Mouse (Mus musculus) midbrain, embryonic 10.5 days (tissue): ENCODE measurements around the gene Hist1h4h. TPM values are rescaled to one million over a fixed set of nuclear protein-coding genes. Genes with fewer than 3 reads are reported as not detected.
A peak's percentile ranks its signal among the peaks of the same experiment; 100 is the strongest.

Source experiments
- DNase-seq: peaks from one replicate; pipeline ENCODE4 v3.0.0-alpha.2; 2017; ENCODE audit warnings: low spot score
- H3K27ac ChIP-seq: fragments of 300-500 bp; sonication (generic); replicated peaks from 2 replicates; pipeline ENCODE4 v1.5.1; 2016; ENCODE audit warnings: mild to moderate bottlenecking
- H3K27me3 ChIP-seq: fragments of 300-500 bp; sonication (generic); 2 replicates; pipeline ENCODE4 v1.6.1; 2016; ENCODE audit warnings: low read depth, mild to moderate bottlenecking; ENCODE audit not compliant: poor library complexity, severe bottlenecking
- H3K36me3 ChIP-seq: fragments of 300-500 bp; sonication (generic); 2 replicates; pipeline ENCODE4 v1.6.1; 2016; ENCODE audit warnings: mild to moderate bottlenecking, moderate library complexity
- H3K4me1 ChIP-seq: fragments of 300-500 bp; sonication (generic); 2 replicates; pipeline ENCODE4 v1.6.1; 2016
- H3K4me3 ChIP-seq: fragments of 300-500 bp; sonication (generic); 2 replicates; pipeline ENCODE4 v1.5.1; 2016; ENCODE audit warnings: mild to moderate bottlenecking, moderate library complexity
- H3K9me3 ChIP-seq: fragments of 300-500 bp; sonication (generic); replicated peaks from 2 replicates; pipeline ENCODE4 v1.6.1; 2016; ENCODE audit warnings: mild to moderate bottlenecking
- WGBS: fragments of 180-500 bp; shearing (Covaris S2); methylation state at CpG from one replicate; pipeline ENCODE4 v1.1.7; 2016; 5-methylcytosine and 5-hydroxymethylcytosine counted together
- polyA plus RNA-seq: library from polyadenylated mRNA; unstranded; fragments of >200 nt; fragmentation: Nextera tagmentation; extraction: Ambion mirVana; gene quantifications from 2 replicates; pipeline ENCODE4 v1.2.1, GENCODE M21; 2016

The Hist1h4h gene
- polyA plus RNA-seq, result 2.0 and 4.1 TPM in 2 replicates

DNA sequence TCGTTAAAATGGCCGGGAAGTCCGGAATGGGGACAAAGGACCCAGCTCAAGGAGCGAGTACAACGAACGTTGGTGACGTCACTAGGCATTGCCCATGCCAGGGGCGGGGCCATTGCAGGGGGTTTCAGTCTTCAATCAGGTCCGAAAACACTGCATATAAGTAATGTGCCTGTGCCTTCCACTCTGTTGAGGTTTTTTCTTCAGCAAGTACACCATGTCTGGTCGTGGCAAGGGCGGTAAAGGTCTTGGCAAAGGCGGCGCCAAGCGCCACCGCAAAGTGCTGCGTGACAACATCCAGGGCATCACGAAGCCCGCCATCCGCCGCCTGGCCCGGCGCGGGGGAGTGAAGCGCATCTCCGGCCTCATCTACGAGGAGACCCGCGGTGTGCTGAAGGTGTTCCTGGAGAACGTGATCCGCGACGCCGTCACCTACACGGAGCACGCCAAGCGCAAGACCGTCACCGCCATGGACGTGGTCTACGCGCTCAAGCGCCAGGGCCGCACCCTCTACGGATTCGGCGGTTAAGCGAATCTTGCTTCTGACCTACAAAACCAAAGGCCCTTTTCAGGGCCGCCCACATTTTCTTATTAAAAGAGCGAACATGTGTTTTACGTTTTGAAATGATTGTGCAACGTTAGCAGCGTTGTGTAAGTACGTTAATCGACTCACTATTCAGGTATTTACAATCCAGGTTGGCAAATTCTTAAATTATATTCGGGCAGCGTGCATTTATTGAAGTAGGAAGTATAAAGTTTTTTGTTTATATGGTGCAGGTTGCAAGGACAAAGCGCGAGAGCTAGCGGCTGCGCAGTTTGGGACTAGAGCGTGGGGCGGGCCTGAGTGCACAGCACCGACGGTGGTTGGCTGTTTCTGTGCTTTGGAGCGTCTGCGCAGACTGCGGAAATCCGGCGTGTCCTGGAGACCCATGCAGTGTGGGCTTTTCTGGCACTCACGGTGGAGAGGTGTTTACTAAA lies at the start of gene Hist1h4h:
TSS of gene Hist1h4h (plus strand) at position 150 of the 975 bp plus-strand sequence.
- peak within 1 kb of the TSS; percentile 97 for H3K27ac ChIP-seq
- H3K4me3 ChIP-seq, result peak within 1 kb of the TSS; percentile 65
- H3K9me3 ChIP-seq, result no peaks in the 10 kb centered on the region
- H3K27me3 ChIP-seq, result no peaks in the 10 kb centered on the region
- DNase-seq, result peak; percentile 96
- WGBS, result under 1% methylated on average over 64 of the region's 70 CpGs
- H3K36me3 ChIP-seq, result no peaks in the 10 kb centered on the region
- peaks cover 45% of the 10 kb centered on the region for H3K4me1 ChIP-seq

DNA sequence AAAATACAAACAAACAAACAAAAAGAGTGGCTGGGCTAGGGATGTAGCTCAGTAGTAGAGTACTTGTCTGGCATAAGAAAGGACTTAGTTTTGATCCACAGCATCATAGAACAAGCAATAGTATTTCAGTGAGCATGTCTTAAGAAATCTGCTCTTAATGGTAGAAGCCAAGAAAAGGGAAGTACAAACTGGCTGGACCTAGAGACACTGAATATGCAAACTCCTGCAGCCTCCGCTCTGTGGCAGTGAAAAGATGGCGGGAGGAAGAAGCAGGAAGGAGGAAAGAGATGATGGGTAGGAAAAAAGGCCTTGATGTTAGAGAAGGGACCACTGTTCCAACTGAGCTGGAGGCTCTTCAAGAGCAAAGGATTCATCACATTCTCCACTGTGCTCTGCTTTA lies 47.7 kb upstream of the Hist1h4h start:
- Histone ChIP-seq H3K4me1 (peaks cover 5% of the 10 kb centered on the region), H3K27ac (no peak overlapping the region), H3K36me3 (no peaks in the 10 kb centered on the region), H3K9me3 (no peaks in the 10 kb centered on the region), H3K27me3 (peaks cover 13% of the 10 kb centered on the region; the same call in 1 of the 2 replicates), H3K4me3 (no peak overlapping the region)
- WGBS, result 79% methylated on average over 2 of the region's 2 CpGs
- no peak for DNase-seq

DNA sequence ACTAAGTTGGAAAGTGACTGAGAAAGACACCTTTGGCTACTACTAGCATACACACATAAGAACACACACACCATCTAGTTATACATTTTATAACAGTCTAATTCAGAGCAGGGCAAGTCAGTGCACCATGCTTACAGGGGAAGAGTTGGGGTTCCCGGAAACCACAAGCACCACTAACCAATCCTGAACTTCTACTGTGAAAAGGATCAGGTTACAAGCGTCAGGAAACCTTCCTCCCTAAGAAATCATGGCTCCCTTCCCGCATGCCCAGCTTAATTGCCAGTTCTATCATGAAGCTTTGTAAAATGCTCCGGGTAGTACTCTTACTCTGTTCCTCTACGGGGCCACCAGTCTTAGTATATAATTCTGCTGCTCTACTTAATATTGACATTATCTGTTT lies 45.6 kb upstream of the Hist1h4h start:
- Histone ChIP-seq H3K27me3 (peaks cover 16% of the 10 kb centered on the region; the same call in 1 of the 2 replicates), H3K36me3 (no peaks in the 10 kb centered on the region), H3K4me1 (peaks cover 14% of the 10 kb centered on the region), H3K27ac (no peak overlapping the region), H3K9me3 (no peaks in the 10 kb centered on the region), H3K4me3 (no peak overlapping the region)
- WGBS, result 51% methylated on average over 5 of the region's 5 CpGs
- DNase-seq, result no peak

GRCm38 (mm10) chr13:23488400-23489322 lies 42.2 kb upstream of the Hist1h4h start, which contains the start of gene Btn2a2:
Gene Btn2a2 (minus strand): TSS chr13:23488857.
- WGBS, result 1% methylated on average over 13 of the region's 14 CpGs
- Histone ChIP-seq H3K9me3 (no peaks in the 10 kb centered on the region), H3K4me1 (peaks cover 26% of the 10 kb centered on the region), H3K4me3 (peak within 1 kb of the TSS; percentile 50), H3K27ac (peak within 1 kb of the TSS; percentile 42), H3K27me3 (peaks cover 23% of the 10 kb centered on the region), H3K36me3 (no peaks in the 10 kb centered on the region)
- peak; percentile 62 for DNase-seq

DNA sequence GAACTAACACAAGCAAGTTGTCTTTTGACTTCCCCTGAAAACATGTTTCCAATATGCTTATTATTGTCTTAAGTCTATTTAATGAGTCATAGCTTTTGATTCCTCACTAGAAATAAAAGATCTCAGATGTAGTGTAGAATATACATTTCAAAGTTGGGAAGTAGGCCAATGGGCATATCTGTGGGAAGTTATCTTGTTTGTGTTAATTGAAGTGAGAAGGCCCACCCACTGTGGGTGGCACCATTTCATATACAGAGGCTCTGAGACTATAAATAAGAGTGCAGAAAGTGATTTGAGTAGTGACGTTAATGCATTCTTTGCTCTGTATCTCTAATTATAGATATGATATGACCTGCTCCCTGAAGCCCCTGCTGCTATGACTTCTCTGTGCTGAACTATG lies 40.0 kb upstream of the Hist1h4h start:
- Histone ChIP-seq H3K4me1 (peaks cover 26% of the 10 kb centered on the region), H3K36me3 (no peaks in the 10 kb centered on the region), H3K27ac (no peak overlapping the region), H3K9me3 (no peaks in the 10 kb centered on the region), H3K4me3 (no peak overlapping the region), H3K27me3 (peaks cover 25% of the 10 kb centered on the region)
- WGBS, result 92% methylated on average over 1 of the region's 1 CpGs
- DNase-seq, result no peak

- 16% methylated on average over 1 of the region's 1 CpGs for WGBS
- Histone ChIP-seq H3K27ac (no peak overlapping the region), H3K27me3 (peaks cover 25% of the 10 kb centered on the region)
Observed at GRCm38 (mm10) chr13:23491263-23491662, 39.6 kb upstream of the Hist1h4h start.

GRCm38 (mm10) chr13:23491990-23492389 lies 38.9 kb upstream of the Hist1h4h start:
- Histone ChIP-seq H3K27ac (0 out of 2 replicates have a peak overlapping the region, but pooled peaks have one; percentile 4), H3K27me3 (peaks cover 22% of the 10 kb centered on the region), H3K9me3 (no peaks in the 10 kb centered on the region), H3K4me1 (peaks cover 26% of the 10 kb centered on the region), H3K36me3 (no peaks in the 10 kb centered on the region), H3K4me3 (peak overlapping the region; percentile 43)
- 5% methylated on average over 14 of the region's 14 CpGs for WGBS
- DNase-seq, result no peak

More at GRCm38 (mm10) chr13:23491263-23491662, 39.6 kb upstream of the Hist1h4h start:
- Histone ChIP-seq H3K4me1 (peaks cover 26% of the 10 kb centered on the region), H3K9me3 (no peaks in the 10 kb centered on the region), H3K36me3 (no peaks in the 10 kb centered on the region), H3K4me3 (no peak overlapping the region)
- no peak for DNase-seq

- DNase-seq, result no peak
- Histone ChIP-seq H3K4me3 (no peak overlapping the region), H3K36me3 (no peaks in the 10 kb centered on the region), H3K27me3 (peaks cover 9% of the 10 kb centered on the region; the same call in 1 of the 2 replicates), H3K9me3 (no peaks in the 10 kb centered on the region), H3K4me1 (peaks cover 33% of the 10 kb centered on the region), H3K27ac (no peak overlapping the region)
- WGBS, result 73% methylated on average over 6 of the region's 6 CpGs
Observed at GRCm38 (mm10) chr13:23495526-23495925, 35.3 kb upstream of the Hist1h4h start.

GRCm38 (mm10) chr13:23497656-23498321 lies 33.1 kb upstream of the Hist1h4h start:
- peaks cover 33% of the 10 kb centered on the region for H3K4me1 ChIP-seq
- H3K27me3 ChIP-seq, result peaks cover 7% of the 10 kb centered on the region; the same call in 1 of the 2 replicates
- peak overlapping the region; percentile 53 for H3K4me3 ChIP-seq
- no peak overlapping the region; the same call in 1 of the 2 replicates for H3K27ac ChIP-seq
- under 1% methylated on average over 19 of the region's 19 CpGs for WGBS
- H3K9me3 ChIP-seq, result no peaks in the 10 kb centered on the region
- peak; percentile 76 for DNase-seq
- no peaks in the 10 kb centered on the region for H3K36me3 ChIP-seq

DNA sequence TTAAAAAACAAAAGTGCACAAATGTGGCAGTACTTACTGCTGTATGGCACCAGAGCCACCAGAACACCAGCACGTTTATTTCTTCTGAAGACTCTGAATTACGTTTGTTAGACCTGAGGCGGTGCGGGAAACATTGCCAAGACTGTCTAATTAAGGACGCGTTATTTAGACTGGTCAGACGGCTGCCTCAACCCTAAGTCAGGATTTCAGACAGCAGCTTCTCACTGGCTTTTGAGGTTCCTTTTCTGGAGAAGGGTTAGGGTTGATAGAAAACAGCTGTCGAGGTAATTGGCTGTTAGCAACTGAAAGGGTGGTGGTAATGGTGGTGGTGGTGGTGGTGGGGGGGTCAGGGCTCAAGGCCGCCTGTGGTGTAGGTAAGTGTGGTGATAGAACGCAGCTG lies 32.2 kb upstream of the Hist1h4h start:
- peak overlapping the region; percentile 53 for H3K4me3 ChIP-seq
- H3K27me3 ChIP-seq, result 0 out of 2 replicates have a peak, but pooled peaks cover 2% of the 10 kb centered on the region
- H3K36me3 ChIP-seq, result no peaks in the 10 kb centered on the region
- peaks cover 38% of the 10 kb centered on the region for H3K4me1 ChIP-seq
- 6% methylated on average over 10 of the region's 10 CpGs for WGBS
- H3K27ac ChIP-seq, result no peak overlapping the region
- H3K9me3 ChIP-seq, result no peaks in the 10 kb centered on the region
- no peak for DNase-seq

GRCm38 (mm10) chr13:23499943-23500342 lies 30.9 kb upstream of the Hist1h4h start:
- Histone ChIP-seq H3K27ac (no peak overlapping the region), H3K36me3 (no peaks in the 10 kb centered on the region), H3K27me3 (no peaks in the 10 kb centered on the region), H3K9me3 (no peaks in the 10 kb centered on the region), H3K4me3 (peak overlapping the region; percentile 5; the same call in 1 of the 2 replicates), H3K4me1 (peaks cover 46% of the 10 kb centered on the region)
- WGBS, result under 1% methylated on average over 7 of the region's 7 CpGs
- DNase-seq, result no peak
